ENCODE assay signal across 8 mouse cellular contexts in genomic region chr6:124716864-124717490, GRCm38 (mm10). TPM values are rescaled to one million over a fixed set of nuclear protein-coding genes. Genes with fewer than 3 reads are reported as not detected.
A peak's percentile ranks its signal among the peaks of the same experiment; 100 is the strongest.
DNase-seq lines count a peak whose midpoint lies in the region; ATAC-seq and TF ChIP-seq lines count a peak whose summit lies in the region.

No protein-coding gene starts in this region.

- no peaks in the 10 kb centered on the region for H3K27me3 ChIP-seq in cerebellum, adult 2 months (ENCODE audit: control insufficient read depth, insufficient read depth, low read length)
- H3K27me3 ChIP-seq in intestine, postnatal 0 days (replicated peaks; ENCODE audit: control insufficient read depth, insufficient read depth, low read length): no peaks in the 10 kb centered on the region
- H3K27me3 ChIP-seq in lung, embryonic 16.5 days (ENCODE audit: control insufficient read depth, insufficient read depth, low read depth, low read length): no peaks in the 10 kb centered on the region
- no peaks in the 10 kb centered on the region for H3K27me3 ChIP-seq in splenic B cell, adult 2 months (ENCODE audit: control insufficient read depth, insufficient read depth, low read length, poor library complexity, severe bottlenecking)

- DNase-seq in cerebellum, adult 2 months: peak in 1 of 2 experiments; percentile 44
- peak; percentile 64 for DNase-seq in urinary bladder, postnatal 14 days (ENCODE audit: low spot score)
- no peak for DNase-seq in urinary bladder, adult 2 months (ENCODE audit: low spot score)
- DNase-seq in splenic B cell, adult 2 months (ENCODE audit: low read depth, low spot score): peak; percentile 90
- no peak for DNase-seq in urinary bladder, postnatal 25 days (ENCODE audit: low spot score)

- TF ChIP-seq POLR2A in cerebellum, adult 2 months (IDR thresholded peaks at IDR 0.05; ENCODE audit: borderline replicate concordance, insufficient read depth, low read length): no peak

- peaks cover 28% of the 10 kb centered on the region for H3K36me3 ChIP-seq in intestine, postnatal 0 days (ENCODE audit: control insufficient read depth, insufficient read depth)
- peaks cover 18% of the 10 kb centered on the region for H3K36me3 ChIP-seq in lung, embryonic 16.5 days (ENCODE audit: control insufficient read depth, insufficient read depth, low read length)
- H3K36me3 ChIP-seq in splenic B cell, adult 2 months (ENCODE audit: control insufficient read depth, insufficient read depth, low read length, poor library complexity, severe bottlenecking): peaks cover 17% of the 10 kb centered on the region

- ATAC-seq in cerebellum, adult (ENCODE audit: insufficient number of reproducible peaks, low FRiP score, low TSS enrichment): no peak
- no peak for ATAC-seq in intestine, postnatal 0 days
- no peak for ATAC-seq in lung, embryonic 16.5 days (ENCODE audit: low read depth)

- peak overlapping the region; percentile 78 for H3K9ac ChIP-seq in intestine, postnatal 0 days (ENCODE audit: low read depth, low read length)
- peak overlapping the region; percentile 73; the same call in 1 of the 2 replicates for H3K9ac ChIP-seq in lung, embryonic 16.5 days (ENCODE audit: low read length)

- H3K4me2 ChIP-seq in intestine, postnatal 0 days (replicated peaks; ENCODE audit: low read depth): peak overlapping the region; percentile 65
- peak overlapping the region; percentile 53 for H3K4me2 ChIP-seq in lung, embryonic 16.5 days (ENCODE audit: low read depth, low read length)

- H3K27ac ChIP-seq in cerebellum, adult 2 months (ENCODE audit: insufficient read depth, low read length): no peak overlapping the region; the same call in 1 of the 2 replicates
- H3K27ac ChIP-seq in intestine, postnatal 0 days (ENCODE audit: low read depth, low read length): peak overlapping the region; percentile 97
- peak overlapping the region; percentile 51 for H3K27ac ChIP-seq in lung, embryonic 16.5 days (ENCODE audit: low read length)

- no peak overlapping the region for H3K4me3 ChIP-seq in cerebellum, adult 2 months (replicated peaks; ENCODE audit: insufficient read depth, low read depth, low read length)
- H3K4me3 ChIP-seq in intestine, postnatal 0 days (ENCODE audit: low read depth, low read length): peak overlapping the region; percentile 67
- peak overlapping the region; percentile 55 for H3K4me3 ChIP-seq in lung, embryonic 16.5 days (ENCODE audit: low read length)

- 50% methylated on average over 20 of the region's 20 CpGs for WGBS in cerebellum, adult 2 months
- 36% methylated on average over 20 of the region's 20 CpGs for WGBS in intestine, postnatal 0 days
- 53% methylated on average over 20 of the region's 20 CpGs for WGBS in lung, embryonic 16.5 days

- peaks cover 7% of the 10 kb centered on the region; the same call in 1 of the 2 replicates for H3K4me1 ChIP-seq in cerebellum, adult 2 months (ENCODE audit: control insufficient read depth, insufficient read depth, low read length)
- H3K4me1 ChIP-seq in intestine, postnatal 0 days (replicated peaks; ENCODE audit: control insufficient read depth, insufficient read depth, low read length): peaks cover 3% of the 10 kb centered on the region
- peaks cover 11% of the 10 kb centered on the region for H3K4me1 ChIP-seq in lung, embryonic 16.5 days (replicated peaks; ENCODE audit: control insufficient read depth, insufficient read depth, low read length)

- TF ChIP-seq CTCF in cerebellum, adult 2 months (IDR thresholded peaks at IDR 0.05; ENCODE audit: borderline replicate concordance, insufficient read depth, low read depth, low read length): peak; percentile 68
- peak; percentile 87 for TF ChIP-seq CTCF in intestine, postnatal 0 days (IDR thresholded peaks at IDR 0.05; ENCODE audit: low read depth)

- no peaks in the 10 kb centered on the region for H3K9me3 ChIP-seq in intestine, postnatal 0 days (ENCODE audit: control insufficient read depth)
- no peaks in the 10 kb centered on the region for H3K9me3 ChIP-seq in lung, embryonic 16.5 days (ENCODE audit: control insufficient read depth, low read length)

RNA-seq across cellular contexts. Expression of gene Phb2, which starts 4.8 kb away (rescaled TPM):
- polyA plus RNA-seq in cerebellum, adult 2 months (2012; rRNA removed): 114 and 115 TPM in 2 replicates
- 111 and 120 TPM in 2 replicates for polyA plus RNA-seq in urinary bladder, adult 2 months (2012; rRNA removed)
- 249 and 255 TPM in 2 replicates for polyA plus RNA-seq in intestine, postnatal 0 days (2015; fragmentation: Nextera tagmentation; extraction: Ambion mirVana)
- 254 and 278 TPM in 2 replicates for polyA plus RNA-seq in lung, embryonic 16.5 days (2015; fragmentation: Nextera tagmentation; extraction: Ambion mirVana)

RNA-seq across cellular contexts. Expression of gene Emg1, which starts 5.0 kb away (rescaled TPM):
- polyA plus RNA-seq in cerebellum, adult 2 months (2012; rRNA removed): 93.3 and 101 TPM in 2 replicates
- 73.3 and 84.5 TPM in 2 replicates for polyA plus RNA-seq in urinary bladder, adult 2 months (2012; rRNA removed)
- 96.6 and 97.3 TPM in 2 replicates for polyA plus RNA-seq in intestine, postnatal 0 days (2015; fragmentation: Nextera tagmentation; extraction: Ambion mirVana)
- 188 and 192 TPM in 2 replicates for polyA plus RNA-seq in lung, embryonic 16.5 days (2015; fragmentation: Nextera tagmentation; extraction: Ambion mirVana)

RNA-seq across cellular contexts. Expression of gene Ptpn6, which starts 21.5 kb away (rescaled TPM):
- polyA plus RNA-seq in cerebellum, adult 2 months (2012; rRNA removed): 2.2 and 2.4 TPM in 2 replicates
- polyA plus RNA-seq in urinary bladder, adult 2 months (2012; rRNA removed): 17.0 and 18.2 TPM in 2 replicates
- 17.4 TPM in 2 replicates for polyA plus RNA-seq in intestine, postnatal 0 days (2015; fragmentation: Nextera tagmentation; extraction: Ambion mirVana)
- polyA plus RNA-seq in lung, embryonic 16.5 days (2015; fragmentation: Nextera tagmentation; extraction: Ambion mirVana): 21.3 and 27.3 TPM in 2 replicates

RNA-seq across cellular contexts. Expression of gene Grcc10, which starts 24.2 kb away (rescaled TPM):
- polyA plus RNA-seq in cerebellum, adult 2 months (2012; rRNA removed): 320 and 329 TPM in 2 replicates
- polyA plus RNA-seq in urinary bladder, adult 2 months (2012; rRNA removed): 214 and 229 TPM in 2 replicates
- 238 and 259 TPM in 2 replicates for polyA plus RNA-seq in intestine, postnatal 0 days (2015; fragmentation: Nextera tagmentation; extraction: Ambion mirVana)
- polyA plus RNA-seq in lung, embryonic 16.5 days (2015; fragmentation: Nextera tagmentation; extraction: Ambion mirVana): 430 and 446 TPM in 2 replicates

RNA-seq across cellular contexts. Expression of gene Gm45234, which starts 38.8 kb away (rescaled TPM):
- not detected in 2 replicates for polyA plus RNA-seq in cerebellum, adult 2 months (2012; rRNA removed)
- not detected in 2 replicates for polyA plus RNA-seq in urinary bladder, adult 2 months (2012; rRNA removed)
- not detected in 2 replicates for polyA plus RNA-seq in intestine, postnatal 0 days (2015; fragmentation: Nextera tagmentation; extraction: Ambion mirVana)
- polyA plus RNA-seq in lung, embryonic 16.5 days (2015; fragmentation: Nextera tagmentation; extraction: Ambion mirVana): not detected in 2 replicates

Comparison
In these comparisons a context has a peak if more than half of its experiments do, and no peak if none do; other contexts are left out.
1. DNase-seq: peak in urinary bladder, postnatal 14 days (single experiment) and splenic B cell, adult 2 months (single experiment); none in urinary bladder, adult 2 months (single experiment) and urinary bladder, postnatal 25 days (single experiment).